Mouse (Mus musculus) thymus, postnatal 14 days (tissue): ENCODE measurements at regions not wholly inside any gene's neighbourhood (a gene's known extent, or its start where the extent isn't known, plus 50 kb on each side); places are given as distances from the start of the nearest gene placed in this dataset.

Experiments
- DNase-seq: peaks from one replicate; pipeline ENCODE4 v3.0.0; 2021

GRCm38 (mm10) chr4:53386309-53386708, 53.9 kb upstream of the Slc44a1 start:
- no peak for DNase-seq

GRCm38 (mm10) chr4:53384761-53385160, 55.5 kb upstream of the Slc44a1 start:
- DNase-seq: peak; percentile 78

- no peak for DNase-seq
Observed at GRCm38 (mm10) chr4:53384104-53384503, 56.1 kb upstream of the Slc44a1 start.

GRCm38 (mm10) chr4:53382012-53382411, 58.2 kb upstream of the Slc44a1 start:
- no peak for DNase-seq

- DNase-seq: no peak
Observed at GRCm38 (mm10) chr4:53379855-53380254, 60.4 kb upstream of the Slc44a1 start.

GRCm38 (mm10) chr4:53376995-53377394, 63.2 kb upstream of the Slc44a1 start:
- DNase-seq: no peak

- no peak for DNase-seq
Observed at GRCm38 (mm10) chr4:53356374-53356773, 83.8 kb upstream of the Slc44a1 start.

GRCm38 (mm10) chr4:53354961-53355360, 85.3 kb upstream of the Slc44a1 start:
- DNase-seq: no peak

GRCm38 (mm10) chr4:53353399-53354090, 86.7 kb upstream of the Slc44a1 start:
- no peak for DNase-seq

GRCm38 (mm10) chr4:53351104-53351607, 89.1 kb upstream of the Slc44a1 start:
- DNase-seq: no peak

GRCm38 (mm10) chr4:53345346-53345745, 94.9 kb upstream of the Slc44a1 start:
- no peak for DNase-seq

- no peak for DNase-seq
Observed at GRCm38 (mm10) chr4:53344546-53344945, 95.7 kb upstream of the Slc44a1 start.

- no peak for DNase-seq
Observed at GRCm38 (mm10) chr4:53341181-53341580, 99.0 kb upstream of the Slc44a1 start.

GRCm38 (mm10) chr4:53340021-53340667, 100.1 kb upstream of the Slc44a1 start:
- DNase-seq: no peak

GRCm38 (mm10) chr4:53339125-53340020, 100.8 kb upstream of the Slc44a1 start:
- no peak for DNase-seq

GRCm38 (mm10) chr4:53338479-53338878, 101.7 kb upstream of the Slc44a1 start:
- no peak for DNase-seq

- DNase-seq: no peak
Observed at GRCm38 (mm10) chr4:53337784-53338183, 102.4 kb upstream of the Slc44a1 start.

GRCm38 (mm10) chr4:53327382-53328165, 112.6 kb upstream of the Slc44a1 start:
- no peak for DNase-seq

GRCm38 (mm10) chr4:53323838-53324237, 116.4 kb upstream of the Slc44a1 start:
- no peak for DNase-seq

GRCm38 (mm10) chr4:53323195-53323594, 117.0 kb upstream of the Slc44a1 start:
- no peak for DNase-seq

- no peak for DNase-seq
Observed at GRCm38 (mm10) chr4:53322484-53322883, 117.7 kb upstream of the Slc44a1 start.

GRCm38 (mm10) chr4:53320735-53321449, 119.3 kb upstream of the Slc44a1 start:
- DNase-seq: no peak
